Mouse (Mus musculus) neutrophil, adult 5-6 weeks (primary cell): ENCODE results near the gene Rpp25. TPM values are rescaled to one million over a fixed set of nuclear protein-coding genes. Genes with fewer than 3 reads are reported as not detected.

Experiments used
- ATAC-seq: fragments of 151-379, 151-347 bp; 2 replicates; pipeline ENCODE4 v1.8.0; 2017; ENCODE audit warnings: mild to moderate bottlenecking, moderate TSS enrichment; ENCODE audit not compliant: insufficient number of reproducible peaks, poor library complexity, low FRiP score, severe bottlenecking; ENCODE audit errors: extremely low read depth
- total RNA-seq: library from RNA; stranded (forward); fragments of 200-1000 nt; gene quantifications from 2 replicates; pipeline ENCODE4 v1.2.3, GENCODE M21; 2017

The Rpp25 gene
- total RNA-seq, 1 experiment from 2014 or later: not detected

DNA sequence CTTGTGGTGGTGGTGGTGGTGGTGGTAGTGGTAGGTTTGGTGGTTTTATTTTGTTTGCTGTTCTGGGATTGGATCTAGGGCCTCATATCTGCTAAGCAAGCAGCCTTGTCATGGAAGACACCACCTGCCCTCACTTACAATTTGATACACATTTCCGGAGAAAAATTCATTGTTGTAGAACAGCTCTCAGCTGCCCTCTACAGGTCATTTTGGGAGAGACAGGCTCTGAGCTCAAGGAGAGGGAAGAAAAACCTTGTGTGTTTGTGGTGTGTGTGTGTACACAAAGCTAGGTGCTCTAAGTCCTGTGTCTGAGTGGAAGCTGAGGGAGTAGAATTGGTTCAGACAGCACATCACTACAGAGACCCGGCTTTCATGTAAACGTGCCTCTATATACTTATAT is 13.3 kb downstream of the Rpp25 start:
- peak; percentile 67; the same call in 1 of the 2 replicates for ATAC-seq

DNA sequence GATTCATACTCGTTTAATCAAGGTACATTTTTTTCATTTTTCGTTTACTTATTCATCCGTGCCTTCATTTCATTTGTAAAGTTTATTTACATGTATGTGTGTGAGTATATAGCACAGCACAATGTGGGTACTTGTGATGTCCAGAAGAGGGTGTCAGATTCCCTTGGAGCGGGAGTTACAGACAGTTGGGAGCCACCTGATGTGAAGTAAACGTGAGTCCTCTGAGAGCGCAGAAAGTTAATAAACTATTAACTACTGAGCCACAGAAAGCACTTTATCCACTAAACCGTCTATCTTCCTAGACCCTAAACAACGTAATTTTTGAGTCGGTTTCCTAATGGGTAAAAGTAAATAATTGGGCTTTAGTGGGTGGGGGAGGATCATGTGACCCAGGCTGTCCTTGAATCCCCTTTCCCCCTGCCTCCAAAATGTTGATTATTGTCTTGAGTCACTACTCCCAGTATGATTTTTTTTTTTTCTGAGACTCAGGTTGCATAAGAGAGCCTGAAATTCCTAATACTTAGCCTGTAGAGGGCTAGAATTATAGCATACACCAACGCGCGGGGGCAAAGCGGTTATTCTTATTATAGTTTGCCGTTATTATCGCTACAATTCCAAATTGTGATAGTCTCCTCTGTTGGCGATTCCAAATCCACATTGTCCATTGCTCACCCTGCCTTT is 16.7 kb downstream of the Rpp25 start:
- no peak for ATAC-seq

- peak; percentile 87 for ATAC-seq
Observed at GRCm38 (mm10) chr9:57521056-57521911, 17.5 kb downstream of the Rpp25 start, which contains the start of gene Cox5a. Cox5a (plus strand) TSS chr9:57521274.

DNA sequence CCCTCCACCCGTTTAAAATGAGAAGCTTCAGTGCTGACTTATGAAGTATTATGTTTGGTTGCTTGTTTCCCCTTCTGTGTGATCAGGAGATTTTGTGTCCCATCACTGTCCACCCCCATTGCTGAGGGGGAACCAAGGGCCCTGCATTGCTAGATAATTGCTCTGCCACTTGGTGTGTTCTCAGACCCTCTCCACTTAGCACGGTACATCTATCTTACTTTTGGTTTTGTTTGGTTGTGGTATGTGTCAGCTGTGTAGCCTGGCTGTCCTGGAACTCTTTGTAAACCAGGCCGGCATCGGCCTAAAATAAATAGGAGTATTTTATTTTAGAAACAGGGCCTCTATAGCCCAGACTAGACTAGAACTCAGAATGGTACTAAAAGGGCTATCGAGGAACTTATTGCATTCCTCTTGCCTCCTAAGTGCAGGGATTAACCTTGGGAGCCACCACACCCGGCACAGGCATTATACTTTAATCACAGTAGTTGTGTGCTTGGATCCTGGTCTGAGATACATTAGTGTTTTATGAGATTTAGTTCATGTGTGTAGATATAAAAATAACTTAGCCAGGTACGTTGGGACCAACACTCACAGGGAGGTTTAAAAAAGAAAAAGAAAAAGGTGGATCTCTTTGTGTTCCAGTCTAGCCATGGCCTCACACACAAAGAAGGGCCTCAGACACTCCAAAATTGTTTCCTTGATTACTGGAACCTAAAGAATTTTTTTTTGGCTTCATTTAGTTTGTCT is 18.5 kb downstream of the Rpp25 start:
- no peak for ATAC-seq

DNA sequence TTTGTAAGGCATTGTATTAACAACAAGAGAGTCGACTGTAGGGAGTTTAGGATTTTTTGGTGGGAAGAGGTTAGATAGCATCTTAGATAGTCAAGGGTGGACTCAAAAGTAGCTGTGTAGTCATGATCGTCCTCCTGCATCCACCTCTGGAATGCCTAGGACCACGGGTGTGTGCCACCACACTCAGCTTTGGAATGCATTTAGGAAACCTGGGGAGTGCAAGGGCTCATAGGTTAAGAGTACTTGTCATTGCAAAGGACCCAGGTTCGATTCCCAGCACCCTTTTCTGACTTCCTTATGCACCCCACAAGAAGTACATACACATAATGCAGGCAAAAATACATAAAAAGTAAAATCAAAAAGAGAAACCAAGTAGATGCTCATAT is 19.0 kb downstream of the Rpp25 start:
- ATAC-seq: no peak

DNA sequence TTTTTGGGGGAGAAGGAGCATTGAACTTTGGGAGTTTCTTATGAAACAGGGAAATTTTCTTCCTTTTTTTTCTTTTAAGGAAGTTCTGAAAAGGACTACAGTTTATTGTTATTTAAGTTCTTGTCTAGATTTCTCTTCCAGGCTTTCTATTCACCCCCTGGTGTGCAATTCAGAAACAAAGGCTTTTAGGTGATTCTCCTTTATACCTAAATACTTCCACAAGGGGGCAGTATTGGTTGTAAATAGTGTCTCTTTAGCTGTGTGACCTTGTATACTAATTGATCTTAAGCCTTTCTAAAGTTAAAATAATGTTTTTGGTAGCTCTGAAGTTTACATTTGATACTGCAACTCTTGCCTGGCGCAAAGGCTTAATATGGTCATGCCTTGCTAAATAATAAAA is 19.9 kb downstream of the Rpp25 start:
- peak; percentile 50; the same call in 1 of the 2 replicates for ATAC-seq

- no peak for ATAC-seq
Observed at GRCm38 (mm10) chr9:57524439-57524838, 20.6 kb downstream of the Rpp25 start.

- ATAC-seq: no peak
Observed at GRCm38 (mm10) chr9:57525516-57525915, 21.7 kb downstream of the Rpp25 start.

- no peak for ATAC-seq
Observed at GRCm38 (mm10) chr9:57526435-57526834, 22.6 kb downstream of the Rpp25 start.

- no peak for ATAC-seq
Observed at GRCm38 (mm10) chr9:57531946-57532345, 28.1 kb downstream of the Rpp25 start.

- ATAC-seq: no peak
Observed at GRCm38 (mm10) chr9:57536362-57536761, 32.5 kb downstream of the Rpp25 start.

- ATAC-seq: peak; percentile 84
Observed at GRCm38 (mm10) chr9:57537044-57537727, 33.4 kb downstream of the Rpp25 start, which contains the start of gene Fam219b. Fam219b (plus strand) TSS chr9:57537528.

DNA sequence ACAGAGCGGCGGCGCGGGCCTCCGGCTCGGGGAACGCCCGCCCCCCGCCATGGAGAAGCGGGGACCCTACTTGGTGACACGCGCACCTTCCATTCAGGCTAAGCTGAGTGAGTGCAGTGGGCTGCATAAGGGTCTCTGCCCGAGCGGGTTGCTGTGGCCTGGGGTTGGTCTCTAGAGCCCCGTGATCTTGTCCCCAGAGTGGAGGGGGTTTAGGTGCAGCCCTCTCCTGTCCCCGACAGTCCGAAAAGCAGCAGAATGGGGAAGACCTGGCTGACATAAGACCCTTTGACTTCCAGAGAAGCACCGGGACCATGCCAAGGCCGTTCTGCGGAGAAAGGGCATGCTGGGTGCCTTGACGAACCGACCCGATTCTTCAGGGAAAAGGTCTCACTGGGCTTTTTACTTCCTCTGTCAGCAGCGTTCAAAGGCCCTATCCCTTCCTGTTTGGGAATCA is 33.9 kb downstream of the Rpp25 start:
- no peak for ATAC-seq

- ATAC-seq: no peak
Observed at GRCm38 (mm10) chr9:57539550-57539949, 35.7 kb downstream of the Rpp25 start.

DNA sequence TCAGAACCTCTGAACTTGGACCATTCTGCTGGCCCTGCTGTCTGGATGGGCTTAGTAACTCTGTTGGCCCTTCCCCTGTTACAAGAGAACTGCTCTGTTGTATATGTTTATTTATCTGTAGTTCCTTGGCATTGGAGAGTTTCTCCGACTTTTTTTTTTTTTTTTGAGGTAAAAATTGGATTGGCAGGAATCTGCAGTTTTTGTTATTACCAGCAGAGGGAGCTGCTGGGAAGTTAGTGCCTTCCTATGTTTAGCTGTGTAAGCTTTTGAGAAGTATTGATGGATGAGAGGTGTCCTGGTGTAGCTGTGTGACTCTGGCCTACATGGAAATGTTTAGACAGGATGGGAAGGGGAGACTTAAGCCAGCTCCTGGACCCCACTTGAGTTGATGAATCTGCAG is 37.5 kb downstream of the Rpp25 start:
- peak; percentile 46; the same call in 1 of the 2 replicates for ATAC-seq

DNA sequence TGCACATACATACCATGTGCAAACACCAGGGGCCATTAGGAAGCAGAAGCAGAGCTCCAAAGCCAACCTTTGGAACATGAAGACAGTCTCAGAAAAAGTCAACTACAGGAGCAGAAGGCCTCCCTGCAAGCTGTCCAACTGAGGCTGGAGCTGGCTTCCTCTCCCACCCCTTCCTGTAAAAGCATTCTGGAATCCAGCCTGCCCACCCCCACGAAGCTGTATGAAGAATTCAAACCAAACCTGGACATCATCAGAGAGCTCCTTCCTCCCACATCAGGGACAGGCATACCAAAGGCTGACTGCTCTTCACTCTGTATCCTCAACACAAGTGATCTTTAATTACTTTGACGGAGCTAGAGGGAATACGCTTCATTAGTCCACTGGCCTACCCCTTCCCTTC is 40.1 kb downstream of the Rpp25 start:
- no peak for ATAC-seq

GRCm38 (mm10) chr9:57547287-57547686 is 43.5 kb downstream of the Rpp25 start:
- no peak for ATAC-seq

DNA sequence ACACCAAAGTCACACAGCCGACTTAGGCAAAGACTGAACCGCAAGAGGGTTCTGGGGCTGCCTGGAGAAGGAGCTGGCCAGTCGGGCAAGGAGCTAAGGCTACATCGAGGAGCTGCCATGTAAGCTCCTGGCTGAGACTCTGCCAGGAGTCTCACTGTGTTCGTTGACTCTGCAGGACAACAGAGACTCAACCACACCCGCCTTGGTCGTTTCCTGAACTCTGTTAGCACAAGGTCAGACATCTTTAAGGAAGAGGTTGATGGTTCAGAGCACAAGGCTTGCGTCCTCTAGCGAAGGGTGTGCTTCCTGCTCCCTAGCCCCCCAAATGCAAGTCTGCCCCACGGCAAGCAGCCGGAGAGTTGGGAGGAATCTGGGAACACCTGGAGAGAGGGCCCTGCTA is 44.0 kb downstream of the Rpp25 start:
- no peak for ATAC-seq

DNA sequence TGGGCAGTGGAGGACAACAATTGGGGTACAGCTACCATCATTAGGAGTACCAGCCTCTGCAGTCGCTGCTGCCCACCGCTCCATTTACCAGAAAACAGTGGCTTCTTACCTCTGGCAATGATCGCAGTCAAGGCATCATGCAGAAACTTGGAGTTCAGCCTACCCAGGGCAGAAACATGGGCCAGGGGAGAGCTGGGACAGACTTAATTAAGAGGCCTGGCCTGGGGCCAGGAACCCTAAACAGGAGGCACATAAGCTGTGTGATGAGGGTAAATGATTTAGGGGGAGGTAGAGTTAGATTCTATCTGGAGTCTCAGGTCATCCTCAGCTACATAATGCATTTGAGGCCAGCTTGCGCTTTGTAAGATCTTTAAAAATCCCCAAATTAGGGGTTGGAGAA is 45.4 kb downstream of the Rpp25 start:
- no peak for ATAC-seq
